Mouse (Mus musculus) yolk sac, embryonic 10.5 days (tissue): ENCODE measurements around the gene Ccdc88b.

Experiments used
- DNase-seq: peaks from one replicate; pipeline ENCODE4 v3.0.0-alpha.2; 2017; ENCODE audit warnings: low spot score

The Ccdc88b gene

GRCm38 (mm10) chr19:6857391-6858005 is 513 bp downstream of the Ccdc88b start:
- no peak for DNase-seq

- DNase-seq = no peak
Measured at GRCm38 (mm10) chr19:6857003-6857360, 1.0 kb downstream of the Ccdc88b start.

DNA sequence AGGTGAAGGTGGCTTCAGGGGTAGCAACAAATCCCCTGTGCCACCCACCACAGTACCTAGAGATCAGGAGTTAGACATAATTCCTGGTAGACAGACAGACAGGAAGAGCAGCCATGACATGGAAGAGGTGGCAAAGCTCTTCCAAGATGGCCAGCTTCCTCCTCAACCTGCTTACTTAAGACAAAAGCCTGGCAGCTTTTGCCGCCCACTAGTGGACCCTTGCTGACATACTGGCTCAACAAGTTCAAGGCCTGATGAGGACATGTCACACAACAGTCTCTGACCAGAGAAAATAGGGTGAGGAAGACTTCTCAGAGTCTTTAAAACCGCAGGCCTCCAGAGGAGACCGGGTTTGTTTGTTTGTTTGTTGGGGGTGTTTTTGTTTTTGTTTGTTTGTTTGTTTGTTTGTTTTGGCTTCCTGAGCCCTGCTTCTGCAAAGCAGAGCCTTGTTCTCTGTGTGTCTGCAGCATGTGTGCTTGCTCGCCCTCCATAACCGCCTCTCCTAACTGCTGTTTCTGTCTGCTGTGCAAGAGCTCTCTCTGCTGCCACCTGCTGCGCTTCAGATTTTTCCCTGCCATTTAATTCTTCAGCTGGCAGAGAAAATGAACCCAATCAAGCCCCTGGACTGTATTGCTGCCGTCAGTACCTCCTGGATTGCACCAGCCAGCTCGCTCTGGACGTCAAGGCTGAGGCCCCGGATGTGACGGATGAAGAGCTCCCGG is 1.6 kb downstream of the Ccdc88b start:
- no peak for DNase-seq

DNA sequence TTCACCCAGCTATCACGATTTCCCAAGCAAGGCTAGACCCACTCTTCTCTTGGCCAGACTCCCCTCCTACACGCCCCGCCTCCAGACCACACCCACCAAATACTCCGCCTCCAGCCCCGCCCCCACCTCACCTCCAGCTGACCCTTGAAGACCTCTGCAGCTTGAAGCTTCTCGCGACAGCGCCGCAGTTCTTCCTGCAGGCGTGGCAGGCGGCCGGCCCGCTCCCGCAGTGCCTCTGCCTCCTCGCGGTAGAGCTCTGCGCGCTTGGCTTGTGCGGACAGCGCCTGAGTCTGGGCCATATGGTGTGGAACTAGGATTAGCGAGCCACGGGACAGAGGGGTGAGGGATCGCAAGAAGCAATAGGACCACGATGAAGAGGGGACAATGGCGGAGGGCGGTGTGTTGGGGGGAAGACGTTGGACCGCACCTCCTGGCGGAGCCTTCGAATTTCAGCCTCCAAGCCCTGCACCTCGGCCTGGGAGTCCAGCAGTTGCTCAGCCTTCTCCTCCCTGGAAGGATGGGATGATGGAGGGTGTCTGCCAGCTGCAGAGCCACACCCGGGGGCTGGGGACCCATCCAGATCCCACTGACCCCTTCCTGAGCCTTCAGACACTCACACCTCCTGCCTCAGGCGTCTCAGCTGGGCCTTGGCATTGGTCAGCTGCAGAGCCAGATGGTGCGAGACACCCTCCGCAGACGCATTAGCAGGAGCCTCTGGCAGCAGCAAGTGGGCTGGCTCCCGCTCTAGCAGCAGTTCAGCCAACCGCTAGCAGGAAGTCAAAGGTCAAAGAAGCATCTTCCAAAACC is 2.6 kb downstream of the Ccdc88b start:
- DNase-seq = peak; percentile 87

- DNase-seq = no peak
Measured at GRCm38 (mm10) chr19:6854658-6855057, 3.4 kb downstream of the Ccdc88b start.

GRCm38 (mm10) chr19:6853903-6854302 is 4.1 kb downstream of the Ccdc88b start:
- DNase-seq = no peak

DNA sequence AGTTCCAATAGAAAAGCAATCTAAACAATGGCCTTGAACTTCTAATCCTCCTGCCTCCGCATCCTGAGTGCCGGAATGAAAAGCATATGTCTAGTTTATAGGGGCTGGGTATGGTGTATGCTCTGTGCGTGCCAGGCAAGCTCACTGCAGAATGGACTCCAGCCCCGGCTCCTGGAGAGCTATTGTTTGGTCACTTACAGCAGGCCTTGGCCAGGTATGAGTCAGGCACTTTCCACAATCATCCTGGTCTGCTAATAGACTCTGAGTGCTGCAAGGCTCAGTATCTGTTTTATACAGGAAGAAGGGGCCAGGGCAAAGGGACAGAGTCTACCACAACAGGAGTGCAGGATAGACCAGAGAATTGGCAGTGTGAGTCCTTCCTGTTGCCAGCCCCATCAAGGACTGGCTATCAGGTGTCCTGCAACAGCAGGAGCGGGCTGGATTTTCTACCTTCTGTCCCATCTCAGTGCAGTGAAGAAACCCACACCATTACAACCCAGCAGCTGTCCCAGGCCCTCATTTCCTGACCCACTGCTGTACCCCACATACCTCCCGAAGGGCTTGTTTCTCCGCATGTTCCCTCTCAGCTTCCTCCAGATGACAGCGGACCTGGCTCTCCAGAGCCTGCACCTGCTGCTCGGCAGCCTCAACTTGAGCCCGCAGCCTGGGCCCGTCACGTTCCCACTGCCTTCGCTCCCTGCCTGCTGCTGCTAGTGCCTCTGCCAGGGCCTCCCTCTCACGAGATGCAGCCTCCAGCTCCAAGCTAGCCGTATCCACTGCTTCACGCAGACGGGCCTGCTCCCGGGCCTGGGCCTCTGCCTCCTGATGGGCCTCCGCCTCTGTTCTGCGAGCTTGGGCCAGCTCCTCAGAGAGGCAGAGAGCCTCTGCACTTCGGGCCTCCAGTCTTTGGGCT is 5.4 kb downstream of the Ccdc88b start:
- no peak for DNase-seq

GRCm38 (mm10) chr19:6851497-6851896 is 6.5 kb downstream of the Ccdc88b start:
- no peak for DNase-seq

GRCm38 (mm10) chr19:6849506-6850068 is 8.4 kb downstream of the Ccdc88b start:
- no peak for DNase-seq

GRCm38 (mm10) chr19:6847841-6848517 is 10.0 kb downstream of the Ccdc88b start:
- DNase-seq = no peak

DNA sequence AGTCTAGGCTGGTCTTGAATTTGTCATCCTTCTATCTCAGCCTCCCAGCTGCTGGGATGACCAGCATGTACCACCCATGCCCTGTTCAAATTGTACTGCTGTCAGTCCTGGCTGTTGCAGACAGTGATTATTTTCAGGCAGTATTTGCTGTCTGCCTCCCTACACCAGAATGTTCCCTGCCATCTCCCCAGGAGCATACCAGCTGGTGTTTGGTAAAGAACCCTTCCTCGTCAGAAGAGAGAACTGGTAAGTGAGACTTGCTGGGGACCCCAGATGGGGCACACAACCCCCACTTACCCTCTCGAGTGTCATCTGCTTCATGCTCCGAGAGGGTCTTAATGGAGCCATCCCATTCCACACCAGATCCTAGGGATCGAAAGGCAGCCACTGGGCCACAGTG is 12.0 kb downstream of the Ccdc88b start:
- no peak for DNase-seq

GRCm38 (mm10) chr19:6842353-6842752 is 15.7 kb downstream of the Ccdc88b start:
- DNase-seq = no peak

- DNase-seq = no peak
Measured at GRCm38 (mm10) chr19:6841292-6841597, 16.8 kb downstream of the Ccdc88b start.

GRCm38 (mm10) chr19:6840475-6841291 is 17.3 kb downstream of the Ccdc88b start, which contains the start of gene Rps6ka4:
Gene Rps6ka4 (minus strand): TSS chr19:6840636.
- peak; percentile 69 for DNase-seq

GRCm38 (mm10) chr19:6839615-6840474 is 18.2 kb downstream of the Ccdc88b start:
- peak; percentile 64 for DNase-seq

DNA sequence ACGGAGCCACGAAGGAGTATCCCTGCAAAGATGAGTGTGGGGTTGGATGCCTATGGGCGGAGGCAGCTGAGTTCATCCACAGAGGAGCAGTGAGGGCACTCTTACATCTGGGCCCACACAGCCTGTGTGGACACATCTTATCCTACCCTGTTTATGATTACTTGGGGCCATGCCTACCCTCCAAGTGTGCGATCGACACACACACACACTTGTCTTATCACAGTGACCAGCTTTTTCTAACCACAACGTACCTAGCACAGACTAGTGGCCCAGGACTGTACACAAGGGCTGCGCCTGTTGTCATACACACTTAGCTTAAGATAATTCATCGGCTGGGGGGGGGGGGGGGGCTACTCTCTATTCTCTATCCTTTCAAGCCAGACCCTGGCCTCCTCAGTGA is 25.6 kb downstream of the Ccdc88b start:
- no peak for DNase-seq

DNA sequence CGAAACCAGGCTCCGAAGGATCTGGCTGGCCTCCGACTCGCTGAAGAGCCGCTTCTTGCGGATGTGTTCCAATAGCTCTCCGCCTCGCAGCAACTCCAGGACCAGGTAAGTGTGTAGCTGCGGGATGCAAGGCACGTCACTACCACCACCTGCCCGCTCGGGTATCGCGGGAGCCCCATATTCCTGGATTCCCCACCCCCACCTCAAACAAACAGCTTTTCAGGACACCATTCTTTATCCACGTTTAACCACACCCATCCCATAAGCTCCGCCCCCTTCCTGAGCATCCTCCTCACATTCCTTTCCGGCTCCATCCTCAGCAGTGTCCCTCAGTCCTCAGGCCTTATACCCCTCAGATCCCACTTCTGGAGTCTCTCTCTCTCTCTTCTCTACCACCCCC is 26.7 kb downstream of the Ccdc88b start:
- DNase-seq = no peak

DNA sequence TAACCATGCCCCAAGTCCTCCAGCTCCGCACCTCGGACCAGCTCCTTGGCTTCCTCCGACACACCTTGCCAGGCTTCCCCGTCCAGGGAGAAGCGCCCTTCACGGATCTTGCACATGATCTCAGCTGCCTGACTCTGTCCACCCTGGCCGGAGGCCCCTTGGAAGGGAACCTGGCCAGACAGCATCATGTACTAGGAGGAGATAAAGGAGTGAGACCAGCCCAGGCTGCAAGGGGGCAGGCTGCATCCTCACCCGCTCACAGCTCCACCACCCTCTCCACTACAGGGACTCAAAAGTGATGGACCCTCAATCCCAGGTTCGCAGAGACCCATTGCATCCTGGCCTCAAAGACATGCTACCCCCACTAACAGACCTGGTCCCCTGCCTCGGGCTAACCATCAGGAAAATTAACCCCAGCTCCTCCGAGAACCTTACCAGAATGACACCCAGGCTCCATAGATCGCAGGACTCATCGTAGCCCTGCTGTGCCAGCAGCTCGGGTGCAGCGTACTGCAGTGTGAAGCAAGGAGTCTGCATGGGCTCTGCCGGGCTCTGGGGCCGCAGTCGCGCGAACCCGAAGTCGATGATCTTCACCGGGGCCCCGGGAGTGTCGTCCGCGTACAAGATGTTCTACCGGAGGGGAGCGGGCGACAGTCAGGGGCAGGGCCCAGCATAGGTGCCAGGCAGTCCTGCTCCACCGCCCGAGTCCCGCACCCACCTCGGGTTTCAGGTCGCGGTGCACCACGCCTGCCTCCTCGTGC is 27.3 kb downstream of the Ccdc88b start:
- DNase-seq = no peak
